Comparison of ENCODE assay signal across 21 mouse cellular contexts in genomic region chr1:136617163-136617788, GRCm38 (mm10). TPM values are rescaled to one million over a fixed set of nuclear protein-coding genes. Genes with fewer than 3 reads are reported as not detected.
DNase-seq lines count a peak whose midpoint lies in the region; ATAC-seq lines count a peak whose summit lies in the region.
"Had no signal": no experiment of that assay in that cellular context is flagged by ENCODE, and none has a peak within 500 bp of the region (broad histone marks: within the 10 kb centered on the region; RNA-seq: fewer than 3 reads in every experiment).

No protein-coding gene starts in this region.

- no peak overlapping the region for H3K4me3 ChIP-seq in lung, embryonic 15.5 days
- H3K4me3 ChIP-seq in stomach, embryonic 14.5 days (ENCODE audit: low read depth, low read length), result no peak overlapping the region
- H3K4me3 ChIP-seq: erythroblast, embryonic 14.5 days; limb, embryonic 13.5 days; liver, embryonic 15.5 days; midbrain, embryonic 15.5 days had no signal

- 0 out of 2 replicates have a peak, but pooled peaks cover 2% of the 10 kb centered on the region for H3K4me1 ChIP-seq in lung, embryonic 15.5 days
- H3K4me1 ChIP-seq in stomach, embryonic 14.5 days (ENCODE audit: control insufficient read depth, insufficient read depth, low read length), result no peaks in the 10 kb centered on the region
- H3K4me1 ChIP-seq: limb, embryonic 13.5 days had no signal

- H3K9me3 ChIP-seq in lung, embryonic 15.5 days, result no peaks in the 10 kb centered on the region
- H3K9me3 ChIP-seq in stomach, embryonic 14.5 days (ENCODE audit: control insufficient read depth, low read depth, low read length), result no peaks in the 10 kb centered on the region
- H3K9me3 ChIP-seq: G1E; limb, embryonic 13.5 days; liver, embryonic 15.5 days; midbrain, embryonic 15.5 days had no signal

- ATAC-seq in lung, embryonic 15.5 days (ENCODE audit: borderline replicate concordance, extremely low read depth, low FRiP score, low TSS enrichment), result peak; percentile 23; the same call in 1 of the 2 replicates
- peak; percentile 40; the same call in 1 of the 2 replicates for ATAC-seq in common myeloid progenitor, adult 5-6 weeks (replicated peaks; ENCODE audit: low read depth, poor library complexity, severe bottlenecking)
- ATAC-seq in stomach, embryonic 14.5 days (ENCODE audit: insufficient number of reproducible peaks, insufficient read depth, low FRiP score, low read depth), result 0 out of 2 replicates have a peak, but pooled peaks have one; percentile 58
- ATAC-seq: forebrain, postnatal 0 days; intestine, postnatal 0 days; midbrain, embryonic 15.5 days had no signal

- H3K4me2 ChIP-seq in lung, embryonic 15.5 days, result no peak overlapping the region
- no peak overlapping the region for H3K4me2 ChIP-seq in stomach, embryonic 14.5 days (replicated peaks; ENCODE audit: low read depth, low read length)
- H3K4me2 ChIP-seq: hindbrain, embryonic 14.5 days; limb, embryonic 13.5 days; liver, embryonic 15.5 days; midbrain, embryonic 15.5 days had no signal

- WGBS in lung, embryonic 15.5 days, result 34% methylated on average over 7 of the region's 7 CpGs
- 61% methylated on average over 7 of the region's 7 CpGs for WGBS in stomach, embryonic 14.5 days

- no peak overlapping the region for H3K9ac ChIP-seq in lung, embryonic 15.5 days
- H3K9ac ChIP-seq in stomach, embryonic 14.5 days (replicated peaks; ENCODE audit: low read depth, low read length), result no peak overlapping the region
- H3K9ac ChIP-seq: forebrain, postnatal 0 days; hindbrain, embryonic 14.5 days; limb, embryonic 13.5 days; liver, embryonic 15.5 days; midbrain, embryonic 15.5 days had no signal

- DNase-seq in lung, postnatal 4 days, result no peak
- DNase-seq in thymus, postnatal 25 days, result peak; percentile 55
- no peak for DNase-seq in testis, postnatal 10 days (ENCODE audit: low spot score)
- DNase-seq in yolk sac, embryonic 10.5 days (ENCODE audit: low spot score), result no peak
- DNase-seq in frontal cortex, postnatal 25 days (ENCODE audit: low spot score in 2 of 2), result no peak
- DNase-seq: adrenal gland, adult 8-10 months; cerebellum, adult 11 months; forebrain, postnatal 0 days; gastrocnemius, postnatal 10 days; kidney, postnatal 4 days had no signal

- H3K36me3 ChIP-seq in lung, embryonic 15.5 days, result no peaks in the 10 kb centered on the region
- H3K36me3 ChIP-seq in stomach, embryonic 14.5 days (ENCODE audit: control insufficient read depth, insufficient read depth, low read length), result no peaks in the 10 kb centered on the region
- H3K36me3 ChIP-seq: G1E; limb, embryonic 13.5 days; liver, embryonic 15.5 days; midbrain, embryonic 15.5 days had no signal

- H3K27ac ChIP-seq in lung, embryonic 15.5 days, result no peak overlapping the region
- H3K27ac ChIP-seq in stomach, embryonic 14.5 days (ENCODE audit: low read length), result no peak overlapping the region
- H3K27ac ChIP-seq: hindbrain, embryonic 14.5 days; limb, embryonic 13.5 days; liver, embryonic 15.5 days; macrophage; midbrain, embryonic 15.5 days had no signal

- no peaks in the 10 kb centered on the region for H3K27me3 ChIP-seq in lung, embryonic 15.5 days
- H3K27me3 ChIP-seq in stomach, embryonic 14.5 days (ENCODE audit: control insufficient read depth, insufficient read depth, low read length), result no peaks in the 10 kb centered on the region
- H3K27me3 ChIP-seq: limb, embryonic 13.5 days; liver, embryonic 15.5 days; midbrain, embryonic 15.5 days had no signal

RNA-seq across cellular contexts. Expression of gene Zfp281, which starts 7.4 kb away (rescaled TPM):
- 20.6 and 22.3 TPM in 2 replicates for polyA plus RNA-seq in lung, embryonic 15.5 days (2015; fragmentation: Nextera tagmentation; extraction: Ambion mirVana)
- 29.4 and 30.9 TPM in 2 replicates for total RNA-seq in common myeloid progenitor, adult 5-6 weeks (2017)
- polyA plus RNA-seq in stomach, embryonic 14.5 days (2014; fragmentation: Nextera tagmentation; extraction: Ambion mirVana), result 20.7 and 22.0 TPM in 2 replicates
